Mouse (Mus musculus): ENCODE data around the gene Slc6a11. TPM values are rescaled to one million over a fixed set of nuclear protein-coding genes. Genes with fewer than 3 reads are reported as not detected.
A peak's percentile ranks its signal among the peaks of the same experiment; 100 is the strongest.

The Slc6a11 gene
- polyA plus RNA-seq, 1 experiment from 2014 or later: 1.2 TPM

- Histone ChIP-seq H3K27ac (0 out of 2 replicates have a peak overlapping the region, but pooled peaks have one; percentile 96), H3K9ac (no peak overlapping the region), H3K36me3 (replicated peaks) (no peaks in the 10 kb centered on the region), H3K27me3 (no peaks in the 10 kb centered on the region), H3K4me2 (no peak overlapping the region), H3K4me1 (peaks cover 80% of the 10 kb centered on the region), H3K4me3 (replicated peaks) (no peak overlapping the region), H3K9me3 (no peaks in the 10 kb centered on the region)
- WGBS: 77% methylated on average over 4 of the region's 4 CpGs
- no peak for ATAC-seq (ENCODE audit: low FRiP score)
Observed at GRCm38 (mm10) chr6:114295086-114295485, 164.0 kb downstream of the Slc6a11 start.

DNA sequence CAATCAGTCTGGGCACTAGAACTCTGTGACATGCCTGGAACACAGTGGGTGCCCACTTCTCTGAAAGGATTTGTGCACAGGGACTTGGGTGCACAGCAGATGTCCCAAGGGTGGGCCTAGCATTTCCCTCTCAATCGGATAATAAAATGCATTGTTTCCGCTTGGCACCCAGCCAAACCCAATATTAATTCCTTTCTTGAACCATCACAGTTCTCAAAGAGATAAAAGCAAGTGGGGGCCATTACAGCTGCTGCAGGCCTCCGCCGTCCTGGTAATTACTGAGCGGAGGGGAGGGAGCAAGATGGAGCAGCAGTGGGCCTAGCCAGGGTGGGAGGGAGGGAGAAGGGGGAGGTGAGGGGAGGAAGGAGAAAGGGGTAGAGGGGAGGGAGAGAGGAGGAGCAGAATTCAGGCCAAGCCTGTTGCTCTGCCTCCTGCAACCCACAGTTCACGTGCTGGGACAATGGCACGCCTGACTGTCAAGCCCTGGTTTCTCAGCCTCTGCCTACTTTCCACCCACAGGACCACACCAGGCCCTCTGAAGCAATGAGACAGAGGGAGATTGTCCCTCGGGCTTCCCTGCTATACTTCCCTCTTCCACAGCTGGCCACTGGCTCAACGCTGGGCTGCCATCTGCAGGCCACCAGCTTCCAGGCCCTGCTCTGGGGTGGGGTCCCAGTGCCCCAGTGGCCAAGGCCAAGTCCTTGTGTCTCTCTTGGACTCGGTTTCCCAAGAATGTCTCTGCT lies 166.4 kb downstream of the Slc6a11 start:
- H3K9ac ChIP-seq: peak overlapping the region; percentile 29; the same call in 1 of the 2 replicates
- peaks cover 15% of the 10 kb centered on the region; the same call in 1 of the 2 replicates for H3K36me3 ChIP-seq (replicated peaks)
- ATAC-seq (ENCODE audit: low FRiP score): peak; percentile 82
- 28% methylated on average over 10 of the region's 10 CpGs for WGBS
- H3K4me2 ChIP-seq: peak overlapping the region; percentile 2; the same call in 1 of the 2 replicates
- peak overlapping the region; percentile 96 for H3K27ac ChIP-seq
- H3K4me1 ChIP-seq: peaks cover 60% of the 10 kb centered on the region
- no peaks in the 10 kb centered on the region for H3K9me3 ChIP-seq
- no peaks in the 10 kb centered on the region for H3K27me3 ChIP-seq
- H3K4me3 ChIP-seq (replicated peaks): no peak overlapping the region

Other genes starting within 250 kb of the Slc6a11 start
- gene Atp2b2, start 88.6 kb upstream of the Slc6a11 start, polyA plus RNA-seq (2016; fragmentation: Nextera tagmentation; extraction: Ambion mirVana): 8.0 and 8.5 TPM in 2 replicates
- 49.9 and 57.8 TPM in 2 replicates for gene Slc6a1, start 151.4 kb downstream of the Slc6a11 start, polyA plus RNA-seq (2016; fragmentation: Nextera tagmentation; extraction: Ambion mirVana)

All from forebrain, embryonic 12.5 days (tissue).